Mouse (Mus musculus): ENCODE measurements around the gene Adamts17. TPM values are rescaled to one million over a fixed set of nuclear protein-coding genes. Genes with fewer than 3 reads are reported as not detected.

The Adamts17 gene
- polyA plus RNA-seq, 1 experiment from 2014 or later: 3.6 TPM

DNA sequence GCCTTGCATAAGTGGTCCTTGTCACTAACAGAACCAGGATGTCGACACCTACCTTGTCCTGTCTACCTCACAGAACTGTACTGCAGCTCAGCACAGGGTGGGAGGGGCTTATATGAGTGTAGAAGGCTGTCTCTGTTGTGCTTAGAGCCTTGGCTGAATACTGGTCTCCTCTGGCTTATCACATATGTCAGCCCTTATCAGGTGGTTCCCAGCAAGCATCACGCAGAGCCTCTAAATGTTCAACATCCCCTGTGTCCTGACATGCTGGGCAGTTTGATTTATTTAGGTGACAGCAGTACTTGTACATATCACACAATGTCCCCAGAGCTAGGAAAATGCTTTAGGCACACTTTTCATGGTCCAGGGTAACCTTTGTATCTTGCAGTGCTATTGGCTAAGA, 191.7 kb downstream of the Adamts17 start:
- no peak for ATAC-seq (ENCODE audit: low FRiP score, low TSS enrichment)
- Histone ChIP-seq H3K36me3 (ENCODE audit: insufficient read depth, low read length) (no peaks in the 10 kb centered on the region), H3K27me3 (ENCODE audit: insufficient read depth, low read length) (no peaks in the 10 kb centered on the region), H3K9me3 (ENCODE audit: low read length) (no peaks in the 10 kb centered on the region), H3K4me2 (replicated peaks; ENCODE audit: low read depth, low read length) (no peak overlapping the region), H3K4me3 (ENCODE audit: low read length) (no peak overlapping the region), H3K9ac (replicated peaks; ENCODE audit: low read length) (no peak overlapping the region), H3K27ac (ENCODE audit: low read length) (no peak overlapping the region), H3K4me1 (ENCODE audit: insufficient read depth, low read length) (no peaks in the 10 kb centered on the region)
- 83% methylated on average over 2 of the region's 2 CpGs for whole genome bisulfite sequencing

DNA sequence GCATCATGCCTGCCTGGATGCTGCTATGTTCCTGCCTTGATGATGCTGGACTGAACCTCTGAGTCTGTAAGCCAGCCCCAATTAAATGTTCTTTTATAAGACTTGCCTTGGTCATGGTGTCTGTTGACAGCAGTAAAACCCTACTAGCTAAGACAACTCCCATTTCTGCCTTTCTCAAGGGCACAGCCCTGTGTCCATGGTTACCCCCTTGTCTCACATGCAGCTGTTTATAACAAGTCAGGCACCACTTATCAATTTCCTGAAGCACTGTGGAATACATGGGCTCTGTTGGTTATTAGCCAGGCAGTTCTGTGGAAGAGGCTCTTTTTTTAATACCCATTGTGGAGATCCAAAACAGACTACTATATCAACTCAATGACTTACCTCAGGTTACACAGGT, 193.1 kb downstream of the Adamts17 start:
- Histone ChIP-seq H3K36me3 (ENCODE audit: insufficient read depth, low read length) (no peaks in the 10 kb centered on the region), H3K27ac (ENCODE audit: low read length) (no peak overlapping the region), H3K4me3 (ENCODE audit: low read length) (no peak overlapping the region), H3K9me3 (ENCODE audit: low read length) (no peaks in the 10 kb centered on the region), H3K4me2 (replicated peaks; ENCODE audit: low read depth, low read length) (no peak overlapping the region), H3K27me3 (ENCODE audit: insufficient read depth, low read length) (no peaks in the 10 kb centered on the region), H3K4me1 (ENCODE audit: insufficient read depth, low read length) (no peaks in the 10 kb centered on the region), H3K9ac (replicated peaks; ENCODE audit: low read length) (no peak overlapping the region)
- no peak for ATAC-seq (ENCODE audit: low FRiP score, low TSS enrichment)

DNA sequence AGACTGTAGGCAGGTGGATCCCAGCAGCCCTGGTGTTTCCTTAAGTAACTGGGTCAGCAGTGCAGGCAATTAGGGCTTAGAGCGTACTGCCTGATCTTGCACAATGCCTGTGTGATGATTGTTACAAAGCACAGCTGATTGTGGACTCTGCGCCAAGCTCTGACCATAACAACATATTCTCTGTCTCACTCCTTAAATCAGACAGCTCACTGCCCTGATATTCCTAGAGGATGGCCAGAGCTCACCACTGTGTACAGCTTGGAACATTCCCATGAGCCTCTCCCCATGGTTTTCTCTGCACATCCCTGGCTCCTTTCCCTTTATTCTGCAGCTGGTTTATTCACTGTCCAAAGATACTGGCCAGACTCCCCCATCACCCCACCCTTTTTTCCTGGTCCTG, 194.8 kb downstream of the Adamts17 start:
- ATAC-seq (ENCODE audit: low FRiP score, low TSS enrichment): 0 out of 2 replicates have a peak, but pooled peaks have one; percentile 61
- Histone ChIP-seq H3K4me2 (replicated peaks; ENCODE audit: low read depth, low read length) (no peak overlapping the region), H3K27ac (ENCODE audit: low read length) (no peak overlapping the region), H3K9me3 (ENCODE audit: low read length) (no peaks in the 10 kb centered on the region), H3K27me3 (ENCODE audit: insufficient read depth, low read length) (no peaks in the 10 kb centered on the region), H3K36me3 (ENCODE audit: insufficient read depth, low read length) (no peaks in the 10 kb centered on the region), H3K4me1 (ENCODE audit: insufficient read depth, low read length) (no peaks in the 10 kb centered on the region), H3K4me3 (ENCODE audit: low read length) (no peak overlapping the region), H3K9ac (replicated peaks; ENCODE audit: low read length) (no peak overlapping the region)
- WGBS: 82% methylated on average over 2 of the region's 2 CpGs

DNA sequence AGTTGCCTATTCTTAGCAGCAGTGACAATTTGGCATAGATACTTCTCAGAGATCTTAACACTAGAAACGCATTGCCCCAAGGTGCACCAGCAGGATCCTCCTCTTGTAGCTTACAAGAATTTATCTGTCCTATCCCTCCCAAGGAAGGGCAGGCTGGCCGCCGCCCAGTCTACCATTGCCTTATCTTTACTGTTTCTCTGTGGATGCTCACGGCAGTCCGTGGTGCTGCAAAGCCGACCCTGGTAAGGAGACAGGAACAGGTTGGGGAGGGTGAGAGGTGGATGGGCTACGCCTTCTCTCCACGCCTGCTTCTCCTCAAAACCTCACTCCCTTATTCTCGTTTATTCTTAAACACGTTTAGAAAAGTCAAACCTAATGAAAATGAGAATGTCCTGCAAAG, 195.7 kb downstream of the Adamts17 start:
- Histone ChIP-seq H3K27me3 (ENCODE audit: insufficient read depth, low read length) (no peaks in the 10 kb centered on the region), H3K9me3 (ENCODE audit: low read length) (no peaks in the 10 kb centered on the region), H3K27ac (ENCODE audit: low read length) (no peak overlapping the region), H3K36me3 (ENCODE audit: insufficient read depth, low read length) (no peaks in the 10 kb centered on the region), H3K4me1 (ENCODE audit: insufficient read depth, low read length) (peaks cover 7% of the 10 kb centered on the region; the same call in 1 of the 2 replicates), H3K4me3 (ENCODE audit: low read length) (no peak overlapping the region), H3K4me2 (replicated peaks; ENCODE audit: low read depth, low read length) (no peak overlapping the region), H3K9ac (replicated peaks; ENCODE audit: low read length) (no peak overlapping the region)
- WGBS: 85% methylated on average over 10 of the region's 10 CpGs
- ATAC-seq (ENCODE audit: low FRiP score, low TSS enrichment): no peak

DNA sequence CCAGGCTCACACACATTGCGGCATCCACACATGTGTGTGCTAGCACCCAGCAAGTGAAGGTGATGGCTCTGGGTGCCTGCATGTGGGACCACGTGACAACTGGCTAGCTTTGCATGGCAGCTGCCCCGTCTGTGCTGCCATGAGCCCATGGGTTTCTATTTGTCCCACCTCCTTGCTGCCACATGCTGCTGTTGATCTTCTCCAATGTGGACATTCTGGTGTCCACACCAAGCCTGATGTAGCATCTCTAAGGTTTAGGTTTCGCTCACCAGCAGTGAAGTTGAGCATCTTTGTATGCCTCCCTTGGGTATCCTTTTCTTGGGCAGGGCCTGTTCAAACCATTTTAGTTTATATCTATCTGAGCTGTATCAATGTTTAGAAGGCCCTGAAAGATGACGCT, 196.1 kb downstream of the Adamts17 start:
- H3K4me3 ChIP-seq (ENCODE audit: low read length): no peak overlapping the region
- H3K9me3 ChIP-seq (ENCODE audit: low read length): no peaks in the 10 kb centered on the region
- ATAC-seq (ENCODE audit: low FRiP score, low TSS enrichment): no peak
- H3K27ac ChIP-seq (ENCODE audit: low read length): no peak overlapping the region
- H3K9ac ChIP-seq (replicated peaks; ENCODE audit: low read length): no peak overlapping the region
- H3K4me2 ChIP-seq (replicated peaks; ENCODE audit: low read depth, low read length): no peak overlapping the region
- 91% methylated on average over 5 of the region's 5 CpGs for WGBS
- H3K4me1 ChIP-seq (ENCODE audit: insufficient read depth, low read length): peaks cover 7% of the 10 kb centered on the region; the same call in 1 of the 2 replicates
- H3K27me3 ChIP-seq (ENCODE audit: insufficient read depth, low read length): no peaks in the 10 kb centered on the region
- H3K36me3 ChIP-seq (ENCODE audit: insufficient read depth, low read length): no peaks in the 10 kb centered on the region

DNA sequence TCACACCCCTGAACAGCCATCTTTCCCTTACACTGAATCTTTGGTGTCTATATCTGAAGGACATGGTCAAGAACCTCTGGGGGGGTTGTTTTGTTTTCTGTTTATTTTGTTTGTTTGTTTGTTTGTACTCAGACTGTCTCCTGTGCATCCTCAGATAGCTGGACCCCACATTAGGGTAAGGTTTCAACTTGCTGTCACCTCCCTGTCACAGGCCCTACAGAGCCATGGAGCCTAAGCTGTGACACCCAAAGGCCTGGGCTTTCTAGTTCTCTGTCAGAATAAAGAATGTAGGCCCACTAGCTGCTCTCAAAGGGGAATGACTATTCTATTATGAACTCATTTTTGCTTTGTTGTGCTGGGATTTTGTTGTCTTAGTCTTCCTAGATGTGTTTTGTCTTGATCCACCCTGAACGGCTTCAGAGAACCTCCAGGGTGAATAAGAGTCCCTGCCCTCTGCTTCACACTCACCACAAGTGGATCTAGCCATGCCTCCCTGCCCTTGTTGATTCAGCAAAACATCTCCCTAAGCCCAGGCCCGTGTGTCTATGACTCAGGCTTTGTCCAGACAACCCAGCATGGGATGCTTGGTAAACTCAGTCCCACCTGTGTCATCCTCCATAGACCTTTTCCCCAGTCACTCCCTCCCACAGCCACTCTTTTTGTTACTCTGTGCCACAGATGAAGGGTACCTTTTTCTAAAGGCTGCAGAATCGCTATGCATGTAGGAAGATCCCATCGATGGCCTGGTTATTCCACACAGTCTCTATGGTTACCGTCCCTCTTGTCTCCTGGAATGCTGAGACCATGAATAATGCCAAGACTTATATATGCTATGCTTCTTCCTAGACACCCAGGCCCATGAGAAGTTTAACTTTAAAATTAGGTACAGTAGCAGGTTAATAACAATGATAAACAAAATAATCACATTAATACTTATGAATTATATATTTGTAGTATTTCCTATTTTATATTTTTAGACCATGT, 197.3 kb downstream of the Adamts17 start:
- no peak overlapping the region for H3K27ac ChIP-seq (ENCODE audit: low read length)
- H3K27me3 ChIP-seq (ENCODE audit: insufficient read depth, low read length): no peaks in the 10 kb centered on the region
- no peaks in the 10 kb centered on the region for H3K36me3 ChIP-seq (ENCODE audit: insufficient read depth, low read length)
- no peak for ATAC-seq (ENCODE audit: low FRiP score, low TSS enrichment)
- H3K9me3 ChIP-seq (ENCODE audit: low read length): no peaks in the 10 kb centered on the region
- 85% methylated on average over 5 of the region's 5 CpGs for WGBS
- H3K4me1 ChIP-seq (ENCODE audit: insufficient read depth, low read length): peaks cover 7% of the 10 kb centered on the region; the same call in 1 of the 2 replicates
- H3K4me2 ChIP-seq (replicated peaks; ENCODE audit: low read depth, low read length): no peak overlapping the region
- no peak overlapping the region for H3K4me3 ChIP-seq (ENCODE audit: low read length)
- no peak overlapping the region for H3K9ac ChIP-seq (replicated peaks; ENCODE audit: low read length)

DNA sequence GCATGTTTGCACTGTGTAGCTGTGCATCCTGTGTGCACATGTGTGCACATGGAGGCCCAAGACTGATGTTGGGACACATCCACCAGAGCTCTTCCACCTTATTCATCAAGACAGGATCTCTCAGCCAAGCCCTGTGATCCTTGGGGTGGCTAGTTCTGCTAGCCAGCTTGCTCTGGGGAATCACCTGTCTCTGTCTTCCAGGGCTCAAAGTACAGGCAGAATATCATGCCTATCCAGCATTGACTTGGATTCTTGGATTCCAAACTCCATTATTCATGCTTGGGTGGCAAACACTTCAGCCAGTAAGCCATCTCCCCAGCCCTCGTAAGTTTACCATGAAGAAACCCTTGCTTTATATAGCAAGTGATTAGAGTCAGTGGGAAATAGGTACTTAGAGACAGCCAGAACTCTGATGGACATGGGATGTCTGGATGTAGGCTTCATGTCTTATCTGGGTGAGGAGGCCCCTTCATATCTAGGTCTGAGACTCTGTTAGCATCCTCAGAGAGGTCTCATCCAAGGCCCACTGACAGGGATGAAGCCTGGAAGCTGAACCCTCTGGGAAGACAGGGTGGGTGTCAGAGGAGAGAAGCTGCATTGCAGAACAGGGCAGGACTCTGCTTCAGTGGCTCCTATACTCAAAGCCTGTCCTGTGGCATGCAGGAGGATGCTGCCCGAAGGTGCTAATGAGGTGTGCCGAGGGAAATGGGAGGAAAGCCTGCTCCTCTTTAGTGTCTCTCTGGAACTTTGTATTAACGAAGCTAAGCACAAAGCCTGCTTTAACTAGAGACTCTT, 198.4 kb downstream of the Adamts17 start:
- H3K9ac ChIP-seq (replicated peaks; ENCODE audit: low read length): no peak overlapping the region
- H3K4me2 ChIP-seq (replicated peaks; ENCODE audit: low read depth, low read length): no peak overlapping the region
- H3K4me3 ChIP-seq (ENCODE audit: low read length): no peak overlapping the region
- ATAC-seq (ENCODE audit: low FRiP score, low TSS enrichment): no peak
- H3K4me1 ChIP-seq (ENCODE audit: insufficient read depth, low read length): peaks cover 7% of the 10 kb centered on the region; the same call in 1 of the 2 replicates
- no peaks in the 10 kb centered on the region for H3K9me3 ChIP-seq (ENCODE audit: low read length)
- WGBS: 63% methylated on average over 4 of the region's 4 CpGs
- H3K36me3 ChIP-seq (ENCODE audit: insufficient read depth, low read length): no peaks in the 10 kb centered on the region
- H3K27me3 ChIP-seq (ENCODE audit: insufficient read depth, low read length): no peaks in the 10 kb centered on the region
- no peak overlapping the region for H3K27ac ChIP-seq (ENCODE audit: low read length)

DNA sequence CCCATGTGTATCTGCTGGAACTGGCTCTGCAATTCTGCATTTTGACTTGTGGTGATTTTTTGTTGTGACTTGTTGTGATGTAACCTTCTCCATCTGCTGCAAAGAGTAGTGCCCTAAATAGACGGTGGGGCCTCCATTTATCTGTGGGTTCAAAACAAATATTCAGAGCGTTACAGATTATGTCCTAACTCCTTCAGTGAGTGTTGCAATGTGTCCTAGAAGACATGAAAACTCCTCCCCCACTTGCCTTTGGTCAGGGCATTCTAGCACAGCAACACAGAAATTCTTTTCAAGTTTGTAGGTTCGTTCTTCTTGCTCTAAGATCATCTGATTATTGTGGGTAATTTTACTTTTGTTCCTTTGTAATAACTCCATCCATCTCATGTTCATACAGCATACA, 199.6 kb downstream of the Adamts17 start:
- no peak overlapping the region for H3K9ac ChIP-seq (replicated peaks; ENCODE audit: low read length)
- H3K4me1 ChIP-seq (ENCODE audit: insufficient read depth, low read length): peaks cover 7% of the 10 kb centered on the region; the same call in 1 of the 2 replicates
- H3K36me3 ChIP-seq (ENCODE audit: insufficient read depth, low read length): no peaks in the 10 kb centered on the region
- no peaks in the 10 kb centered on the region for H3K9me3 ChIP-seq (ENCODE audit: low read length)
- H3K27ac ChIP-seq (ENCODE audit: low read length): no peak overlapping the region
- H3K27me3 ChIP-seq (ENCODE audit: insufficient read depth, low read length): no peaks in the 10 kb centered on the region
- 55% methylated on average over 3 of the region's 3 CpGs for WGBS
- no peak overlapping the region for H3K4me2 ChIP-seq (replicated peaks; ENCODE audit: low read depth, low read length)
- no peak for ATAC-seq (ENCODE audit: low FRiP score, low TSS enrichment)
- no peak overlapping the region for H3K4me3 ChIP-seq (ENCODE audit: low read length)

DNA sequence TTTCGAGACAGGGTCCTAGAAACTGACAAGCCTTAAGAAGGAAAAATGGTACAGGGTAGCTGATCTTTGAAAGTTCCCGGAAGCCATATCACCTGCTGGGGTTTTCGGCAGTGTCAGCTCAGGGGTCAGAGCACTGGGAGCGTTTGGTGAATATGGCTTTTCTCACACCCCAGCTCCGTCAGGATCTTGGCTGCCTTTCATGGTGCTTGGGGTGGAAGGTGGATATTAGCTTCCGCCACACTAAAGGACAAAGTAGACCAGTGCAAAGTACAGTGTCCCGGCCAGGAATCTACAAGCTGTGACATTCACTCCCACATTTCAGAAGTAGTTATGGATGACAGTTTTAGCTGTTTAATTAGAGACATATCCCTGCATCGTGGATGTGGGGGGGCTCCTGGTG, 200.3 kb downstream of the Adamts17 start:
- H3K9me3 ChIP-seq (ENCODE audit: low read length): no peaks in the 10 kb centered on the region
- H3K27me3 ChIP-seq (ENCODE audit: insufficient read depth, low read length): no peaks in the 10 kb centered on the region
- H3K36me3 ChIP-seq (ENCODE audit: insufficient read depth, low read length): no peaks in the 10 kb centered on the region
- H3K4me2 ChIP-seq (replicated peaks; ENCODE audit: low read depth, low read length): no peak overlapping the region
- 19% methylated on average over 8 of the region's 8 CpGs for WGBS
- peaks cover 7% of the 10 kb centered on the region; the same call in 1 of the 2 replicates for H3K4me1 ChIP-seq (ENCODE audit: insufficient read depth, low read length)
- H3K27ac ChIP-seq (ENCODE audit: low read length): no peak overlapping the region
- no peak overlapping the region for H3K4me3 ChIP-seq (ENCODE audit: low read length)
- ATAC-seq (ENCODE audit: low FRiP score, low TSS enrichment): no peak
- H3K9ac ChIP-seq (replicated peaks; ENCODE audit: low read length): no peak overlapping the region
